ENCODE assay signal across 10 mouse cellular contexts in the genomic region with DNA sequence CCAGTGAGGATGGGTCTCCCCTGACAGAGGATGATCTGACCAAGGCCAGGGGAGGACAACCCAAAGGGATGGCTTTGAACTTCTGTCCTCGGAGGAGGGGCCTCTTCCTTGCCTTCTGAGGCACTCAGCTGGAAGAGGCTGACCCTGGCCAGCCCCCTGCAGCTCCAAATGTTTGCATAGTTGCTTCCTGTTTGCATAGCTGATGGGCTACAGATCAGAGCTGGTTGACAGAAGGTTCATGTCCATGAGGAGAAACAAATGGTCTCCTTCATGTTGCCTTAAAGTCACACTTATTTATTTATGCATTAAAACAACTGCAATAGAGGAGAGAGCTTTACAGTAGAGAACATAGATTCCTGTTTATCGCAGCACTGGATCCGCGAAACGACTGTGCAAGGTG. TPM values are rescaled to one million over a fixed set of nuclear protein-coding genes. Genes with fewer than 3 reads are reported as not detected.
DNase-seq lines count a peak whose midpoint lies in the region; ATAC-seq and TF ChIP-seq lines count a peak whose summit lies in the region.
"Had no signal": no experiment of that assay in that cellular context is flagged by ENCODE, and none has a peak within 500 bp of the region (broad histone marks: within the 10 kb centered on the region; RNA-seq: fewer than 3 reads in every experiment).

No protein-coding gene starts in this region.

- intact Hi-C loops in left cerebral cortex, postnatal 4 days (cut with DNase I): no loop called here
- intact Hi-C loops in left cerebral cortex, postnatal 14 days (cut with DNase I): no loop called here

- peak overlapping the region; percentile 94 for H3K4me2 ChIP-seq in lung, embryonic 14.5 days
- no peak overlapping the region for H3K4me2 ChIP-seq in stomach, embryonic 15.5 days

- no peak for TF ChIP-seq CTCF in lung, embryonic 14.5 days (IDR thresholded peaks at IDR 0.05; ENCODE audit: low read depth)

- peak; percentile 83 for ATAC-seq in lung, embryonic 14.5 days (ENCODE audit: insufficient read depth)
- ATAC-seq in stomach, embryonic 15.5 days (ENCODE audit: insufficient read depth, low FRiP score, low read depth): 0 out of 2 replicates have a peak, but pooled peaks have one; percentile 16
- ATAC-seq: CD4-positive, CD25-positive, alpha-beta regulatory T cell, adult 4 months had no signal

- H3K4me1 ChIP-seq in lung, embryonic 14.5 days (ENCODE audit: insufficient read depth): peaks cover 18% of the 10 kb centered on the region
- peaks cover 35% of the 10 kb centered on the region for H3K4me1 ChIP-seq in stomach, embryonic 15.5 days

- no peak overlapping the region for H3K4me3 ChIP-seq in lung, embryonic 14.5 days (ENCODE audit: low read depth, low read length)
- H3K4me3 ChIP-seq in stomach, embryonic 15.5 days (replicated peaks): no peak overlapping the region
- H3K4me3 ChIP-seq: heart, embryonic 10.5 days had no signal

- H3K27me3 ChIP-seq in lung, embryonic 14.5 days (ENCODE audit: insufficient read depth, low read length): peaks cover 41% of the 10 kb centered on the region
- peaks cover 43% of the 10 kb centered on the region for H3K27me3 ChIP-seq in stomach, embryonic 15.5 days (replicated peaks)

- H3K36me3 ChIP-seq in lung, embryonic 14.5 days (ENCODE audit: insufficient read depth): no peaks in the 10 kb centered on the region
- no peaks in the 10 kb centered on the region for H3K36me3 ChIP-seq in stomach, embryonic 15.5 days
- H3K36me3 ChIP-seq: heart, embryonic 10.5 days had no signal

- H3K27ac ChIP-seq in lung, embryonic 14.5 days (ENCODE audit: low read depth): peak overlapping the region; percentile 62
- H3K27ac ChIP-seq in stomach, embryonic 15.5 days: peak overlapping the region; percentile 52; the same call in 1 of the 2 replicates
- H3K27ac ChIP-seq: heart, embryonic 10.5 days had no signal

- WGBS in lung, embryonic 14.5 days: 26% methylated on average over 5 of the region's 5 CpGs
- 25% methylated on average over 5 of the region's 5 CpGs for WGBS in stomach, embryonic 15.5 days

- no peaks in the 10 kb centered on the region for H3K9me3 ChIP-seq in lung, embryonic 14.5 days (ENCODE audit: low read depth, low read length)
- no peaks in the 10 kb centered on the region for H3K9me3 ChIP-seq in stomach, embryonic 15.5 days
- H3K9me3 ChIP-seq: heart, embryonic 10.5 days had no signal

- peak; percentile 20 for DNase-seq in left cerebral cortex, postnatal 4 days
- no peak for DNase-seq in left cerebral cortex, postnatal 14 days (ENCODE audit: low spot score in 2 of 2)
- peak; percentile 11 to 31 for DNase-seq in kidney, adult 8-10 months
- DNase-seq in lung, embryonic 14.5 days: peak; percentile 92
- DNase-seq in frontal cortex, postnatal 36 days (ENCODE audit: low spot score in 2 of 2): no peak
- DNase-seq in right cerebral cortex, adult 2 months (ENCODE audit: low spot score in 2 of 2): no peak
- no peak for DNase-seq in thymus, postnatal 10 days (ENCODE audit: low spot score in 2 of 2)

- H3K9ac ChIP-seq in lung, embryonic 14.5 days: no peak overlapping the region; the same call in 1 of the 2 replicates
- H3K9ac ChIP-seq in stomach, embryonic 15.5 days: no peak overlapping the region

RNA-seq across cellular contexts. Expression of a gene that starts 3.5 kb away (rescaled TPM):
- total RNA-seq in left cerebral cortex, postnatal 4 days (2021): 1 to 10 TPM; 3.4 to 6.2 TPM
- total RNA-seq in left cerebral cortex, postnatal 14 days (2021): 1 to 10 TPM; 4.0 to 4.3 TPM
- 3.4 and 3.8 TPM in 2 replicates for polyA plus RNA-seq in lung, embryonic 14.5 days (2014; fragmentation: Nextera tagmentation; extraction: Ambion mirVana)
- polyA plus RNA-seq in stomach, embryonic 15.5 days (2015; fragmentation: Nextera tagmentation; extraction: Ambion mirVana): 1.5 and 1.8 TPM in 2 replicates

RNA-seq across cellular contexts. Expression of a gene that starts 43.7 kb away (rescaled TPM):
- not detected for total RNA-seq in left cerebral cortex, postnatal 4 days (2021)
- total RNA-seq in left cerebral cortex, postnatal 14 days (2021): 1 to 10 TPM; 1.3 TPM
- 4.0 and 4.3 TPM in 2 replicates for polyA plus RNA-seq in lung, embryonic 14.5 days (2014; fragmentation: Nextera tagmentation; extraction: Ambion mirVana)
- polyA plus RNA-seq in stomach, embryonic 15.5 days (2015; fragmentation: Nextera tagmentation; extraction: Ambion mirVana): 1.7 and 2.4 TPM in 2 replicates
- polyA plus RNA-seq: CD4-positive, CD25-positive, alpha-beta regulatory T cell, adult 4 months had no signal

Comparison
In these comparisons a context has a peak if more than half of its experiments do, and no peak if none do; other contexts are left out.
1. DNase-seq: peak in left cerebral cortex, postnatal 4 days (single experiment), kidney, adult 8-10 months (2 of 2) and lung, embryonic 14.5 days (single experiment); none in left cerebral cortex, postnatal 14 days (0 of 2), frontal cortex, postnatal 36 days (0 of 2), right cerebral cortex, adult 2 months (0 of 2) and thymus, postnatal 10 days (0 of 2).